Mouse (Mus musculus): ENCODE results near the gene Rxfp1.

The Rxfp1 gene

DNA sequence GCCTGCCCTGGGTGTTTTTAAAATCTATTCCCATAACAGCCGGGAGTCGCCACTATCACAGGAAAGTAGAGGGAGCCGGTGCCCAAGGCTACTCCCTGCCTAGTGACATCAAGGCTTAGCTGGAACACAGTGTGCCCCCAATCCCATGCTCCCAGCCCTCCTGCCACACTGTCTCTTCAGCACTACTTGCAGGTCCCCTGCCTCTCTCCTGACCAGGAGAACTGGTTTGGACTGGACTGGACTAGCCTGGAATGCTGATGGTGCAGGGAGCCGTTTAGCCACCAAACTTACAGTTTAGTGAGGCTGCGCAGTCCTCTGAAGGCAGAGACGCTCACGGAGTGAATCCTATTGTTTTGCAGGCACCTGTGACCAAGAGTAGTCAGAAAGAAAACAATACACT is 67.1 kb downstream of the Rxfp1 start:
- DNase-seq: no peak

DNA sequence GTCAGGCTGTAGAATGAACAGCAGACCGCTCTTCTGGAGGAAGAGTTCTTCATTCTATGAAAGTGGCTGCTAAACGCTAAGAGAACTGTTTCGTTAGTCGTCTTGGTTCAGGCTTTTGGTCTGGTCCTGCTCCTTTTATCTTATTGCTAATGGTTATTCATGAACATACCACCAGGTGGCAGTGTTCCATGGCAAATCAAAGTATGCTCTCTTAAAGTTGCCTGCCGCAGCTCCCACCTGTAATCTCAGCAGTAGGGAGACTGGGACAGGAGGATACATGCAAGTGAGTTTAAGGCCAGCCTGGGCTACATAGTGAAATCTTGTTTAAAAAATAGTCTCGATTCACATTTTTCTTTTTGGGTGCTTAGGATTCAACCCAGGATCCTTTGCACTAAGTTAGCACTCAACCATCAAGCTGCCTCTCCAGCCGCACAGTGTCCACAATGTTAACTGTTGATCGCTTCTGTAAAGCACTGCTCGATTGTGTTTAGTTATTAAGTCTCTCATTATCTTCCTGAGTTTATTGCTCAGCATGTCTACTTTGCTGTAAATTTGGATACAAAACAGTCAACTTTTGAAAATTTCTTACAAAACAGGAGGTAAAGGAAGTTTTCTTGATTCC is 72.8 kb downstream of the Rxfp1 start:
- peak; percentile 71 to 80 for DNase-seq

DNA sequence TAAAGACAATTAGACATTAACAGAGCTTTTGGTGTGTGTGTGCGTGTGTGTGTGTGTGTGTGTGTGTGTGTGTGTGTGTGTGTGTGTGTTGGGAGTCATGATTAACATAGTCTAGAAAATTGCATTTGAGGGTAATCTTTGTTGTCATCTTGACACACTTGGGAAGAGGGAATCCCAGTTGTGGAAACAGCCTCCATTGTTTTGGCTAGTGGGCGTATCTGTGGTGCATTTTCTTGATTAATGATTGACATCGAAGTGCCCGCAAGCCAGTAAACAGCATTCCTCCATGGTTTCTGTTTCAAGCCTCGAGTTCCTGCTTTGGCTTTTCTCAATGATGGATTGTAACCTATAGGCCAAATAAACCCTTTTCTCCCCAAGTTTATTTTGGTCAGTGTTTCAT is 81.0 kb downstream of the Rxfp1 start:
- DNase-seq: no peak

DNA sequence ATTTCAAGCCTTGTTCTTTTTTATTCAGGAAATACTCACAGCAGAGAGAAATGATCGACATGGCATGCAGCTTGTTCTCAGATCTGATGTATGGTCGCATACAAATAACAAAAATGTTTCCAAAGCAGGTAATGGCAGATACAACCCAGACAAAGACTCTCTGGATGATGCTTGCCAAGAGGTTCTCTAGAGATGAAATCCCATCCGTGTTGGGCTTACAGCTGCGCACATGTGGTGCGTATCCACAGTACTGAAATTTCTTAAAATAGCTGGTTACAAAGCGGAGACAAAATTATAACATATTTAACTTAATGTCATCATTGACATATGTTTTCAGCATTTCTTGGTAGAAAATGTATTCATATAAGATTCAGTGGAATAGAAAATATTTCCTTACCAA is 85.6 kb downstream of the Rxfp1 start:
- DNase-seq: no peak

DNA sequence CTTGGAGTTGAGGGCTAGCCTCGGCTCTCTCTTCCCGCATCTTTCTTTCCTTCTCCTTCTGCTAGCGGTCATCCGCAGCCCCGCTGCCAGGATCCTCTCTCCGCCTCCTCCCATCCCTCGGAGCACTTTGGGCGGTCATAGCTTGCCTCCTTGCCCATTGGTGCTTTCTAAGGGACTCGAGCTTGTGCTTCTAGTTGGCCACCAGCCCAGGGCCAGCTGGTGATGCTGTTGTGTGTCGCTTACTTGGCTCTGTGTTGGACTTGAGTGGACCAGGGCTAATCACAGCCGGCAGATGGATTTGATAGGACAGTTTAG is 108.3 kb downstream of the Rxfp1 start, which contains the start of gene Etfdh:
Gene Etfdh, minus strand, starts transcription at position 85 of the 315 bp plus-strand sequence.
- peak; percentile 93 to 97 for DNase-seq

DNA sequence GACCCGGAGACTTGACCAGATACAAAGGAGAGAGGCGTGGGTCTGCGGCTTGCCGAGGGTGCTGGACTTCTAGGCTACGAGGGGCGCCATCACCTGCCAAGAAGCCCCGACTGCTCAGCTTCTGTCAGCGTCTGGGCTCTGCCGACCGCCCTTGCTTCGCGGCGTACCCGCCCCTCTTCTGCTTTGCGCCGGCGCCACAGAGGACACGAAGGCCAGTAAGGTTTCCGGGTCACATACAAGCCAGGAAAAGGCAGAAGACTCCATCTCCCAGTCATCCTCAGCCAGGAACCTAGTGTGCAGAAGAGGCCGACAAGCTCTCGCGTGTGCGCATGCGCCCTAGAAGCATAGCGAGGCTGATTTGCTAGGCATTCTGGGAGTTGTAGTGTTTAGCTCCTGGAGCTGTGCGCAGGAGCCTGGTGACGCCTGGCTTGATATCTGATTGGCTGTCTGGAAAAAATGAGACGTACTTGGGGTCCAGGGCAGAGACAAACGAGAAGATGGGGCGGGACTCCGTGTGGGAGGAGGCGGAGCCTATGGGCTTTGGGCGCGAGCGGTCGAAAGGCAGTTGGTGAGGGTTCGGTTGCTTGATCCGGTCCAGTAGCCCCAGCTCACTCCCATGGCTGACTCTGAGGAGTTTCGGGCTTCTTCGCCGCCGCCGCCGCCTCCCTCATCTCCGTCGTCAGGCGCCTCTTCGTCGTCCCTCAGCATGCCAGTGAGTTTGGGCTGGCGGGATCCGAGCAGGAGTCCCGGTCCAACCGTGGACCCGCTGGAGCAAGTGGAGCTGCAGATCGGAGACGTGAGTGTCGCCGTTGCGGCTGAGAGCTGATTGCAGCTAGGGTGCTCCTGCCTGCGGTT is 108.9 kb downstream of the Rxfp1 start, which contains the start of gene 4930579G24Rik:
Gene 4930579G24Rik, plus strand, starts transcription at position 519 of the 855 bp plus-strand sequence.
- peak; percentile 94 to 96 for DNase-seq

DNA sequence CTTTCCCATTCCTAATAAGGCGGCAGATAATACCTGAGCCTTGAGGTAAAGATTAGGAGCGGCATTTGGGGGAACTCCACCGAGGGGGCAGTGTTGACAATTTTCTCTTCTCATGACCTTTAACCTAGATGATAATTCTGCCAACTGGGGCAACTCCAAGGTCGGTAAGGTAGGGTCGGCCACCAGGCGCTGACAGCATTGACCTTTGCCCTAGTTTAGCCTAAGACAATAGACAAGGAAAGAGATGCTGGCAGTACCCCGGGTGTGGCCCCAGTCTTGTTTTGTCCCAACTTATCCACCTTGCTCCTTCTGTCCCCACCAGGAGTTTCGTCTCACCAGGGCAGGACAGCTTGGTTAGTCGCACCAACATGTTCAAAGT is 109.5 kb downstream of the Rxfp1 start:
- no peak for DNase-seq

DNA sequence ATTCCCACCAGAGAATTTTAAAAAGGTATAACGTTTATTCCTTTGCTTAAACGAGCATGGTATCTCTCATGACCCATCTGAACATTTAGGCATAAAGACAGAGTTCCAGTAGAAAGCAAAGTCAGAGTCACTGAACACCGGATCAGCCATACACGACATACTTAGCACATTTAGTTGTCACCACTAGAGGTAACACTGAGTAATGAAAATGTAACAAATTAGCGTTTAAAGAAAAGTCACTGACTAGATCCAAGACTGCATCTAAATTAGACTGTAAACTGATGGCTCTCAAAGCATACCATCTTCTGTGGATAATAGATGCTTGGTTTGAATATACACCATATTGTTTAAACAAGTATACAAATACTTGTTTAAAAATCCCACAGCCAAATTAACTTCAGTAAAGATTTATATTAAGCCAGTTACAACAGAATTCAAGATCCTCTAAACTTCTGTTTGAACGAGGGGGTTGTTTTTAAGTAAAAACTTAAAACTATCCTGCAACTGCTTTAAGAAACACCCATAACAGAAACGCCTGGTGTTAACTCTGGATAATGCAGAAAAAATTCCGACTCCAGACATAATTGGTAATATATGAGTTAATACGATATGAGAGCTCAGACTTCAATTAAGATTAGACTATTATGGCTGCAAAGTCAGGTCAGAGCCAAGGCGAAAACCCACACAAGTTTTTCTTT is 110.0 kb downstream of the Rxfp1 start:
- no peak for DNase-seq

DNA sequence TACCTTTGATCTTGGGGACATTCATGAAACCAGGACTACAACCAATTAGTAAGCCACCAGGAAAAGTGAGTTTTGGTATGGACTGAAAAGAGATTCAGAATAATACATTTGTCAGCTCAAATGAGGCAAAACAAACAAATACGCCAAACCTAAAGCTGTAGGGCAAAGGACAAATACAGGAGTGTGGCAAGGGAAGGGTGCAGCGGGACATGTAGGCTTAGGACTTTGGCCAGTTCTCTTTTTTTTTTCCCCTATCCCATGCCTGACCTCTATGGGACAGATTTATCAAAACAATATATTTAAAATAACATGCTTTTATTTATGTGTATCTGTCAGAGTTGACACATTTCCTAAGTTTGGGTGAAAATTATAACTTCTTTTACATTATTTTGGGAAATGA is 127.8 kb downstream of the Rxfp1 start:
- no peak for DNase-seq

DNA sequence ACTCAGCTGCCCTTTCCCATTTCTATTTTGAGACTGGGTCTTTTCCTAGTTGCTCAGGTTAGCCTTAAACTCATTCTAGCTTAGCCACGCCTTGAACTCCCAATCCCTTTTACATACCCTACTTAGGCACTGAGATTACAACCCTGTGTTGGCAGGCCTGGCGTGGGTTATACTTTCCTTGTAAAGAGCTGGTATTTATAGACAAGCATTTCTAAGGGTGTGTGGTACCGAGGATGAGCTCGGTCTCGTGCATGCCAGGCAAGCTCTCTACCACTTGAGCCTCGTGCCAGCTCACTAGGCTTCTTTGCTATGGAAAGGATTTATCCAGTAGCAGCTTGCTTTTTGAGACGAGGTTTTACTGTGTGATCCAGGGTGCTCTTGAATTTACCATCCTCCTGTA is 142.2 kb downstream of the Rxfp1 start:
- no peak for DNase-seq

DNA sequence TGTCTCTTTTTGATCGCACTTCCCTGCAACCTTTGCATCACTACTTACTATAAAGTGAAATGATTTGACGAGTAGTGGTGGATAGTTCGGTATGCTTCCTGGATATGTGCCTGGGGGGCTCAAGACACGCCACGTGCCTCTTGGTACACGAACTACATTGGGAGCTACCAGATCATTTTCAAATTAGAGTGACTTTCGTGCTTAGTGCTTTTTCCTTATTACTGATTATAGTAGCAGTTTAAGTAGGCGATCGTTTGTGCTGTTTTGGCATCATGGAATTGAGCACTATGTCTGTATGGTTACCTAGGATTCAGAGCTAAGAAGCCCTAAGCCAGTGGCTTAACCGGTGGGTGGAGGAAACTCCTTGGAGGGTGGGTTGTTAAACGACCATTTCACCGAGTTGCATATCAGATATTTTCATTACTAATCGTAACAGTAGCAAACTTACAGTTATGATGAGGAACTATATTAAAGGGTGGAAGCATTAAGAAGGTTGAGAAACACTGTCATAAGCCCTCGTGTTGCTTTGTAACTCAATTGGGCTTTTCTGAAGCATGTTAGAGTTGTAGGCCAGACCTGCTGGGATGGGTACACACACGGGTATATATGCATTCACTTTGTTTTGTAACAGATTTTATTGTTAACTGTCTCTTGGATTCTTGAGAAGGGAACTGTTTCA is 145.7 kb downstream of the Rxfp1 start:
- DNase-seq: no peak
